Mouse (Mus musculus) kidney, postnatal 0 days (tissue): ENCODE results near the gene BC017158. TPM values are rescaled to one million over a fixed set of nuclear protein-coding genes. Genes with fewer than 3 reads are reported as not detected.

Source experiments
- ATAC-seq: fragments of 200-750 bp; cut with Nextera tagmentation; replicated peaks from 2 replicates; pipeline ENCODE4 v1.8.0; 2017; ENCODE audit warnings: low read depth, moderate number of reproducible peaks, moderate TSS enrichment, moderate library complexity; ENCODE audit not compliant: low FRiP score
- DNase-seq: peaks from one replicate; pipeline ENCODE4 v3.0.0-alpha.2; 2016; ENCODE audit warnings: low spot score
- H3K27ac ChIP-seq: fragments of 300-500 bp; sonication (generic); 2 replicates; pipeline ENCODE4 v1.5.1; 2014; ENCODE audit warnings: mild to moderate bottlenecking
- H3K27me3 ChIP-seq: fragments of 300-500 bp; sonication (generic); 2 replicates; pipeline ENCODE4 v1.6.1; 2014; ENCODE audit warnings: low read length, mixed read lengths; ENCODE audit not compliant: insufficient read depth
- H3K36me3 ChIP-seq: fragments of 300-500 bp; sonication (generic); 2 replicates; pipeline ENCODE4 v1.6.1; 2014; ENCODE audit warnings: low read length, mixed read lengths; ENCODE audit not compliant: insufficient read depth
- H3K4me1 ChIP-seq: fragments of 300-500 bp; sonication (generic); replicated peaks from 2 replicates; pipeline ENCODE4 v1.6.1; 2014; ENCODE audit warnings: antibody characterized with exemption, low read length, mixed read lengths; ENCODE audit not compliant: insufficient read depth
- H3K4me2 ChIP-seq: fragments of 300-500 bp; sonication (generic); 2 replicates; pipeline ENCODE4 v1.6.1; 2014; ENCODE audit warnings: mild to moderate bottlenecking, low read length, moderate library complexity, mixed read lengths
- H3K4me3 ChIP-seq: fragments of 300-500 bp; sonication (generic); replicated peaks from 2 replicates; pipeline ENCODE4 v1.5.1; 2014; ENCODE audit warnings: low read depth, low read length
- H3K9ac ChIP-seq: fragments of 300-500 bp; sonication (generic); 2 replicates; pipeline ENCODE4 v1.6.1; 2014; ENCODE audit warnings: low read depth, low read length
- H3K9me3 ChIP-seq: fragments of 300-500 bp; sonication (generic); replicated peaks from 2 replicates; pipeline ENCODE4 v1.6.1; 2016; ENCODE audit warnings: low read length, inconsistent platforms, mixed read lengths
- CTCF ChIP-seq: IDR thresholded peaks from 2 replicates; pipeline ENCODE4 v1.5.1; 2016; ENCODE audit warnings: antibody characterized with exemption, low read depth, mild to moderate bottlenecking, moderate library complexity
- WGBS: fragments of 180-500 bp; shearing (Covaris S2); extraction: QIAGEN DNeasy Blood & Tissue Kit; methylation state at CpG from one replicate; pipeline ENCODE4 v1.1.7; 2014; 5-methylcytosine and 5-hydroxymethylcytosine counted together
- polyA plus RNA-seq: library from polyadenylated mRNA; unstranded; fragments of >200 nt; fragmentation: Nextera tagmentation; extraction: Ambion mirVana; gene quantifications from 2 replicates; pipeline ENCODE4 v1.2.1, GENCODE M21; 2015

Gene BC017158
- polyA plus RNA-seq, 1 experiment from 2014 or later: 22.1 TPM

DNA sequence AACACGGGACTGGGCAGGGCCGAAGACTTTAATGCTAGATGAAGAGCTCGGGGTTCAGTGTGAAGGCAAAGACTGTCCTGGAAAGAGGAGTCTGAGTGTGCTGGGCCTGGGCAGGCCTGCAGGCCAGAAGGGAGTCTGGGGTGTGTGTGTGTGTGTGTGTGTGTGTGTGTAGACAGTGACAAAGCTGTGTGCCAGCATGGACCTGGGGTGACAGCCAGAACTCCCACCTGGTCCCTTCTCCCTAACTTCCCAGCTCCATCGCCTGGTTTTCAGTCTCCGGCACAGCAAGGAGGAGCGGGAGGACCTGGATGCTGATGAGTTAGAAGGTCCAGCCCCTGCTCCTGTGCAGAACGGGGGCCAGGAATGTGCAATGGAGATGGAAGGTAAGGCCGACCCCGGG, 26.5 kb downstream of the BC017158 start:
- ATAC-seq (no peak), DNase-seq (no peak)
- no peak for TF ChIP-seq CTCF
- Histone ChIP-seq H3K36me3 (peaks cover 47% of the 10 kb centered on the region), H3K27ac (no peak overlapping the region), H3K9me3 (no peaks in the 10 kb centered on the region), H3K4me3 (no peak overlapping the region), H3K4me2 (no peak overlapping the region), H3K27me3 (no peaks in the 10 kb centered on the region), H3K9ac (no peak overlapping the region), H3K4me1 (no peaks in the 10 kb centered on the region)
- WGBS: 94% methylated on average over 9 of the region's 9 CpGs

DNA sequence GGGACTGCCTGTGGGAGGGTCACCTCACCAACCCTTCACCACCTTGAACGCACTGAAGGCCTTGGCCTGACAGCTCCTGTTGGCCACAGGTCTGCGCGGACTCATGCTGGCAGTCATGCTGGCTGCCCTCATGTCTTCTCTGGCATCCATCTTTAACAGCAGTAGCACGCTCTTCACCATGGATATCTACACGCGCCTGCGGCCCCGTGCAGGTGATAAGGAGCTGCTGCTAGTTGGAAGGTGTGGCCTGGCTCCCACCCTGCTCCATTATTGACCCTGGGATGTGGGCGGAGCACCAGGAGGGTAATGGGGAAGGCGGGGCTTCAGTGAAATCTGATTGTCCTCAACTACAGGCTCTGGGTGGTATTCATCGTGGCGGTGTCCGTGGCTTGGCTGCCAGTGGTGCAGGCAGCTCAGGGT, 27.5 kb downstream of the BC017158 start:
- DNase-seq (no peak), ATAC-seq (no peak)
- H3K9me3 ChIP-seq: no peaks in the 10 kb centered on the region
- no peak overlapping the region for H3K4me3 ChIP-seq
- H3K4me2 ChIP-seq: no peak overlapping the region
- TF ChIP-seq CTCF: no peak
- no peaks in the 10 kb centered on the region for H3K4me1 ChIP-seq
- WGBS: 54% methylated on average over 13 of the region's 13 CpGs
- H3K36me3 ChIP-seq: peaks cover 36% of the 10 kb centered on the region
- H3K27ac ChIP-seq: no peak overlapping the region
- H3K27me3 ChIP-seq: no peaks in the 10 kb centered on the region
- H3K9ac ChIP-seq: no peak overlapping the region

DNA sequence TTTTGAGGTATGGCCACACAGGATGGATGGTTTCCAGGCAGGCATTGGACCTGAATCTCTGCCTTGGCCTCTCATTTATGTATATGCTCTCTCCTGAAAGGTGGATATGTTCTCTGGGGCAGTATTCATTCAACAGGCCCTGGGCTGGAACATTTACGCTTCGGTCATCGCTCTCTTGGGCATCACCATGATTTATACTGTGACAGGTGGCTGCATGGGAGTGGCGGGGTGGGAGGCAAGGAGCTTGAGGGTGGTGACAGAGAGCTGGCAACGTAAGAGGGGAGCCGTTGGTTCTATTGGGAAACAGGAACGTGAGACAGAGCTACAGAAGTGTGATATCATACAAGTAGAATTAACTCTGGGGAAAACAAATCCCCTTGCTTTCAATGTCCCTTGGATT, 30.2 kb downstream of the BC017158 start:
- H3K4me3 ChIP-seq: no peak overlapping the region
- H3K9ac ChIP-seq: no peak overlapping the region
- TF ChIP-seq CTCF: no peak
- H3K4me2 ChIP-seq: no peak overlapping the region
- H3K27ac ChIP-seq: no peak overlapping the region
- H3K36me3 ChIP-seq: peaks cover 15% of the 10 kb centered on the region
- no peaks in the 10 kb centered on the region for H3K9me3 ChIP-seq
- no peak for DNase-seq
- ATAC-seq: no peak
- WGBS: 39% methylated on average over 7 of the region's 7 CpGs
- H3K27me3 ChIP-seq: no peaks in the 10 kb centered on the region
- no peaks in the 10 kb centered on the region for H3K4me1 ChIP-seq

DNA sequence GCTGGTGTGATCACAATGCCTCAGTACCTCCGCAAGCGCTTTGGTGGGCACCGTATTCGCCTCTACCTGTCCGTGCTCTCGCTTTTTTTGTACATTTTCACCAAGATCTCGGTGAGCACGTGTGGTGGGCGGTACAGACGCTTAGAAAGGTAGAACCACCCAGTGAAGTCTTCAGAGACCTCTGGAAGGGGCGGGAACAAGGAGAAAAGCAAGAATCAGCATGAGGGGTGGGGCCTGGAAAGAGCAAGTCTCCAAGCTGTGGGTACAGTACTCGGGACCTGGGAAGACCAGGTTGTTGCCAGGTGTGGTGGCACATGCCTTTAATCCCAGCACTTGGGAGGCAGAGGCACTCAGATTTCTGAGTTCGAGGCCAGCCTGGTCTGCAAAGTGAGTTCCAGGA, 30.6 kb downstream of the BC017158 start:
- H3K9ac ChIP-seq: no peak overlapping the region
- no peak for ATAC-seq
- H3K4me3 ChIP-seq: no peak overlapping the region
- H3K27me3 ChIP-seq: no peaks in the 10 kb centered on the region
- H3K27ac ChIP-seq: no peak overlapping the region
- H3K4me2 ChIP-seq: no peak overlapping the region
- TF ChIP-seq CTCF: no peak
- no peaks in the 10 kb centered on the region for H3K4me1 ChIP-seq
- H3K36me3 ChIP-seq: peaks cover 13% of the 10 kb centered on the region
- no peak for DNase-seq
- no peaks in the 10 kb centered on the region for H3K9me3 ChIP-seq
- WGBS: 67% methylated on average over 13 of the region's 13 CpGs

DNA sequence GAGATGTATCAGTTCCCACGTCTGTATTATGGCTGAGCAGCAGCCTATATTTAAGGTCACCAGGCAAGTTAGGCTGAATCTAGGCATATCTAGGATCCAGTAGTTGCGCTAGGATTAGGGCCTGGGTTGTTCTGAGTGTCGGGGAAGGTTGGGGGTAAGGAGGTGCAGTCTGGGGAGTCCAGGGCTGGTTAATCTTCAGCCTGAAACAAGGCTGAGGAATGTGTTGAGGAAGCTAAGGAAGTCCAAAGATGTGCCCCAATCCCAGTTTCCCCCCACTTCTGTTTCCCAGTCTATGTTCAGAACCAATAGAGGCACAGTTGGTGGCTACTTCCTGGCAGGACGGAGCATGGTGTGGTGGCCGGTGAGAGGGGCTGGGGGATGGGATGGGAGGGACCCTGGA, 31.9 kb downstream of the BC017158 start:
- Histone ChIP-seq H3K27me3 (no peaks in the 10 kb centered on the region), H3K9me3 (no peaks in the 10 kb centered on the region), H3K9ac (no peak overlapping the region), H3K4me1 (no peaks in the 10 kb centered on the region), H3K4me3 (no peak overlapping the region), H3K36me3 (0 out of 2 replicates have a peak, but pooled peaks cover under 1% of the 10 kb centered on the region), H3K4me2 (no peak overlapping the region), H3K27ac (no peak overlapping the region)
- ATAC-seq: no peak
- TF ChIP-seq CTCF: no peak
- 78% methylated on average over 5 of the region's 5 CpGs for WGBS
- no peak for DNase-seq

DNA sequence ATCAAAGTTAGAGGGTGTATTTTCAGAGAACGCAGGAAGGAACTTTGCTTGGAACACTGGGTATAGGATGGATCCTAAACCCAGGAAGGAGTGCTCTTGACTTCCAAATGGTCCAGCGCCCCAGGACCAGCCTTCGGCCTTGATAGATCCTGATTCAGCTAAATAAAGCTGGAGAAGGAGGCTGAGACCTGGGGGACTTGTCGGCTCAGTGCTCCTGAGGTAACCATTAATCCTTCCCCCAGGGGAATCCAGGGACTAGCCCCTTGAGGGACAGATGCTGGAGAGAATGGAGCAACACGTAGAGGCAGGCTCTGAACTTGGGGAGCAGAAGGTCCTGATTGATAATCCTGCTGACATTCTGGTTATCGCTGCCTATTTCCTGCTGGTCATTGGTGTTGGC, 32.6 kb downstream of the BC017158 start, which contains the start of gene Slc5a2:
TSS of gene Slc5a2 (plus strand) at position 247 of the 400 bp plus-strand sequence.
- DNase-seq (no peak), ATAC-seq (no peak)
- TF ChIP-seq CTCF: no peak

DNA sequence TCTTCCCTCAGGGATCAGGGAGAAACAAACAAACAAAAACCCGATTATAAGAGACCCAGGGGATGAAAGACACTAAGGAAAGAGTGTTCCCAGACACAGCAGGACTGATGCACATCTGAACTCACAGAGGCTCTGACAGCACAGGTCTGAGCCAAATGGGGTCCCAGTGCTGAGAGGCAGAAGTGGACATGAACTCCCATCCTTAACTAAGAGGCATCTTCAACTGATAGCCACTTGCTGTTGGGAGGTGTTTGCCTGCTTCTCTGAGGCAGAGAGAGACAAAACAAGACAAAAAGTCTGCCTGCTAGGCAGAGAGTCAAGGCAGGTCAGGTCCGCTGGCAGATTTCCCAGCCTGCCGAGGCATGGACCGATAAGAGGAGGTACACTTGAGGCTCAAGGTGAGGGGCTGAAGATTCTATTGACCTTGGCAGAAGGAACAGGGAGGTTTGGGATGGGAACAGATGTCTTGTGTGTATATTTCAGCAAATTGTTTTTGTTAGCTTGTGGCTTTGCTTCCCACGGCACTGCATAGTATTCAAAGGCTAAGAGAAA, 41.1 kb downstream of the BC017158 start:
- Histone ChIP-seq H3K9ac (no peak overlapping the region), H3K4me2 (no peak overlapping the region), H3K27ac (no peak overlapping the region), H3K27me3 (no peaks in the 10 kb centered on the region), H3K36me3 (peaks cover 5% of the 10 kb centered on the region; the same call in 1 of the 2 replicates), H3K4me3 (no peak overlapping the region), H3K4me1 (peaks cover 9% of the 10 kb centered on the region; the same call in 1 of the 2 replicates), H3K9me3 (no peaks in the 10 kb centered on the region)
- WGBS: 28% methylated on average over 5 of the region's 5 CpGs
- ATAC-seq: no peak
- no peak for DNase-seq
- TF ChIP-seq CTCF: no peak

More for the DNA sequence above, 32.6 kb downstream of the BC017158 start, which contains the start of gene Slc5a2:
- no peaks in the 10 kb centered on the region for H3K27me3 ChIP-seq
- H3K9me3 ChIP-seq: no peaks in the 10 kb centered on the region
- H3K4me2 ChIP-seq: no peak within 1 kb of the TSS
- 71% methylated on average over 6 of the region's 6 CpGs for WGBS
- H3K4me3 ChIP-seq: no peak within 1 kb of the TSS
- H3K36me3 ChIP-seq: no peaks in the 10 kb centered on the region
- H3K27ac ChIP-seq: no peak within 1 kb of the TSS
- H3K4me1 ChIP-seq: no peaks in the 10 kb centered on the region
- H3K9ac ChIP-seq: no peak within 1 kb of the TSS
